Mouse (Mus musculus) small intestine, adult 2 months (tissue): Measurements from ENCODE around the gene Cdr2. TPM values are rescaled to one million over a fixed set of nuclear protein-coding genes. Genes with fewer than 3 reads are reported as not detected.
"Not testable (repeated sequence)": the region's sequence is repeated elsewhere in the genome, so short reads cannot be mapped to it uniquely, and the experiment has no call there.

ENCODE experiments used
- H3K27ac ChIP-seq: fragments of 200-500 bp; 2 replicates; pipeline ENCODE4 v1.5.1; 2012; ENCODE audit warnings: low read depth, low read length, control low read depth, inconsistent platforms; ENCODE audit not compliant: insufficient read depth
- H3K27me3 ChIP-seq: fragments of 200-500 bp; 2 replicates; pipeline ENCODE4 v1.6.1; 2012; ENCODE audit warnings: mild to moderate bottlenecking, moderate library complexity, low read length, inconsistent platforms; ENCODE audit not compliant: control insufficient read depth, insufficient read depth
- H3K36me3 ChIP-seq: fragments of 200-500 bp; 2 replicates; pipeline ENCODE4 v1.6.1; 2012; ENCODE audit warnings: mild to moderate bottlenecking, low read length, control low read depth, inconsistent platforms; ENCODE audit not compliant: control insufficient read depth, insufficient read depth
- H3K4me1 ChIP-seq: fragments of 200-500 bp; 2 replicates; pipeline ENCODE4 v1.6.1; 2012; ENCODE audit warnings: low read length, inconsistent platforms, mixed read lengths; ENCODE audit not compliant: control insufficient read depth, insufficient read depth, insufficient read length
- H3K4me3 ChIP-seq: fragments of 200-500 bp; 2 replicates; pipeline ENCODE4 v1.5.1; 2012; ENCODE audit warnings: low read depth, mild to moderate bottlenecking, control low read depth, inconsistent platforms, low read length, moderate library complexity
- CTCF ChIP-seq: fragments of 200-500 bp; IDR thresholded peaks from 2 replicates; pipeline ENCODE4 v1.5.1; 2012; ENCODE audit warnings: low read depth, mild to moderate bottlenecking, control low read depth, inconsistent platforms, low read length, moderate library complexity, mixed read lengths; ENCODE audit not compliant: insufficient replicate concordance, insufficient read length; ENCODE audit errors: extremely low read depth
- POLR2A ChIP-seq: fragments of 200-500 bp; IDR thresholded peaks from 2 replicates; pipeline ENCODE4 v1.6.1; 2012; ENCODE audit warnings: low read depth, mild to moderate bottlenecking, control low read depth, inconsistent platforms, low read length, moderate library complexity
- WGBS: fragments of 180-500 bp; shearing (Covaris S2); methylation state at CpG from one replicate; pipeline ENCODE4 v1.1.7; 2018; 5-methylcytosine and 5-hydroxymethylcytosine counted together
- polyA plus RNA-seq: library from polyadenylated mRNA; depleted of rRNA; stranded (reverse); fragments of >200 nt; gene quantifications from 2 replicates; pipeline ENCODE4 v1.2.3, GENCODE M21; 2012

Cdr2 gene
- polyA plus RNA-seq, 1 experiment, result 51.7 TPM

DNA sequence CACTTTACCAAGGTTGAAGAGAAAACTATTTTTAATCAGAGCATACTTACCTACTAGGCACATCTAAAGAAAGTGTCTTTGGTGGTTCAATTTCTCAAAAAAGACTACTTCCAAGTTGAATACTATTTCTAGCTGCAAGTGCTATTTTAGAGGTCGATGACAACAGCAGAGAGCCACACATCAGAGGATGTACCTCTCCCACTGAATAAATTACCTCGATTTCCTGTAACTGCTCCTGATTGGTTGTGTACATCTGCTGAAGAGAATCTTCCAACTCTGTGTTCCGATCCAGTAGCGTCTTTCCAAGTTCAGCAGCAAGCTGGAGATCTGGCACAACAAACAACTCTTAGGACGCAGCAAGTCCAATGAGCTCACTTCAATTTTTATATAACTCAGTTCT lies 12.0 kb downstream of the Cdr2 start:
- H3K27me3 ChIP-seq, result no peaks in the 10 kb centered on the region
- TF ChIP-seq CTCF (no peak), POLR2A (no peak)

DNA sequence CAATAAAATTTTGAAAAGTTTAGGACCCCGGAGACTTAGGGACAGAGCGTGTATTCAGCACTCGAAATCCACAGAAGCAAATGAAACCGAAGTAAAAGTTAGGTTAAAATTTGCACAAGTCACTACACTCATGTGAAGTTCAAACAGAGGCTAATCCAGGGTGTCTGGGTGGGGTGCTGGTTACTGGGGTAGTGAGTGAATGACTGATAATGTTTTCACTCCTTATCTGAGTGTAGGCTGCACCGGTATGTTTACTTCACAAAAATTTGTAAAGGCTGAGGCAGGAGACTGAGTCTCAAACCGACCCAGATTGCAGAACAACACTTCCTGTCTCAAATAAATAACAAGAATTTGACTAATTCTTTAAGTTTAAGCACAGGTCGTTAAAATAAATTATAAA lies 12.9 kb downstream of the Cdr2 start:
- no peak overlapping the region for H3K27ac ChIP-seq
- TF ChIP-seq CTCF, result no peak
- no peak for TF ChIP-seq POLR2A
- no peak overlapping the region for H3K4me3 ChIP-seq
- peaks cover 18% of the 10 kb centered on the region for H3K36me3 ChIP-seq
- H3K27me3 ChIP-seq, result no peaks in the 10 kb centered on the region
- WGBS, result 54% methylated on average over 7 of the region's 7 CpGs
- H3K4me1 ChIP-seq, result peaks cover 3% of the 10 kb centered on the region; the same call in 1 of the 2 replicates

More for the DNA sequence above, 12.0 kb downstream of the Cdr2 start:
- Histone ChIP-seq H3K36me3 (peaks cover 18% of the 10 kb centered on the region), H3K4me3 (no peak overlapping the region), H3K4me1 (peaks cover 6% of the 10 kb centered on the region; the same call in 1 of the 2 replicates), H3K27ac (no peak overlapping the region)
- 81% methylated on average over 5 of the region's 5 CpGs for WGBS

DNA sequence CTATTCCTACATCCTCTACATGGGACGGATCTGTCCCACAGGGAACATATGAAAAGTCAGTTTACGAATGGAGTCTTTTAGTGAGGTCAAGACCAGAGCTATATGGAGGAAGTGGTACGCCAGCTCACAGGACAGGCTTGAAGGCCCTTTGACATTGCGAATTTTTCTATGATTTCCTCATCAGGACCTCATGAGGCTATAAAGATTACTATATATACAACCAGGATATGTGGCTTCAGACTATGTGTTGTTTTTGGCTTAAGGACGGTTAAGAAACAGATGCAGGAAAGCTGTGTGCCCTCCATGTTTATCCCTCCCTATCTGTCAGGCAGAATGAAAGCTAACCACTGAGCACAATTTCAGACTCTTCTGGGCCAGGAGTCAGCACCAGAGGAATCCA lies 19.0 kb downstream of the Cdr2 start:
- WGBS, result 60% methylated on average over 5 of the region's 5 CpGs
- Histone ChIP-seq H3K4me3 (no peak overlapping the region), H3K36me3 (peaks cover 29% of the 10 kb centered on the region), H3K4me1 (peaks cover 5% of the 10 kb centered on the region; the same call in 1 of the 2 replicates), H3K27me3 (no peaks in the 10 kb centered on the region), H3K27ac (peak overlapping the region; percentile 29; the same call in 1 of the 2 replicates)
- no peak for TF ChIP-seq POLR2A
- TF ChIP-seq CTCF, result no peak

DNA sequence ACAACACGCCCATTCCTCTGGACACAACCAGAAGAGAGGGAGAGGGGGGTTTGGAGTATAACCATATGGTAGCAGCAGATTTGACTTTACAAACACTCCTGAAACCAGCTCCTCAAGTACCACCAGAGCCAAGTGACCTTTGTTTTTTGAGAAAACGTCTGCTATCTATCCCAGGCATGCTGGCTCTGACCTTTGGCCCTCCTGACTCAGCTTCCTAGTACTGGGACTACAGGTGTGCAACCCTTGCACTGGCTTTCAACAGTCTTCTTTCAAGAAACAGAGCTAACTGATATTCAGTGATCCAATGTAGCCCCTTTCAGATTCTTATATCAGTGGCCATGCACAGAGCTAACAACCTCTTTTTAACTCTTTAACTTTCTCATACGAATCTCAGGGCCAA lies 20.2 kb downstream of the Cdr2 start:
- TF ChIP-seq POLR2A, result no peak
- TF ChIP-seq CTCF, result no peak
- Histone ChIP-seq H3K4me3 (no peak overlapping the region), H3K27me3 (no peaks in the 10 kb centered on the region), H3K36me3 (peaks cover 35% of the 10 kb centered on the region), H3K4me1 (peaks cover 5% of the 10 kb centered on the region; the same call in 1 of the 2 replicates), H3K27ac (peak overlapping the region; percentile 81)
- 25% methylated on average over 3 of the region's 3 CpGs for WGBS

DNA sequence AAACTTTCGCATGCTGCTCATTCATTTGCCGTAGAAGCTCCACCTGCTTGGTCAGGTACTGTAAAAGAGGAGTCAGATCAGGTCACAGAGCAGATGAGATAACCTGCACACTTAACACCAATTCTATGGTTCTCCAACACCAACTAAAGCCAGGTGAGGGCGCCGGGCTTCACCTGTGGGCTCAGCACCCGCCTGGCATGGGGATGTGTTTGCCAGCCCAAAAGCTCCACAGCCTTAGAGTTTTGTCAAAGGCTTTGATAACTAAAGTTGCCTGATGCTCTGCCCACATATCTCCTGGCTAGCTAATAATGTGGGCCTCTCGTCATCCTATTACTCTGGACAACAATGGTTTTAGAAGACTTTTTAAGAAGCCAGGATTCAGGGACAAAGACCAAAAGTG lies 21.5 kb downstream of the Cdr2 start:
- Histone ChIP-seq H3K36me3 (peaks cover 37% of the 10 kb centered on the region), H3K27me3 (no peaks in the 10 kb centered on the region), H3K4me3 (no peak overlapping the region), H3K4me1 (peaks cover 5% of the 10 kb centered on the region; the same call in 1 of the 2 replicates), H3K27ac (no peak overlapping the region)
- WGBS, result 29% methylated on average over 6 of the region's 6 CpGs
- TF ChIP-seq POLR2A (no peak), CTCF (peak; percentile 46; the same call in 1 of the 2 replicates)

DNA sequence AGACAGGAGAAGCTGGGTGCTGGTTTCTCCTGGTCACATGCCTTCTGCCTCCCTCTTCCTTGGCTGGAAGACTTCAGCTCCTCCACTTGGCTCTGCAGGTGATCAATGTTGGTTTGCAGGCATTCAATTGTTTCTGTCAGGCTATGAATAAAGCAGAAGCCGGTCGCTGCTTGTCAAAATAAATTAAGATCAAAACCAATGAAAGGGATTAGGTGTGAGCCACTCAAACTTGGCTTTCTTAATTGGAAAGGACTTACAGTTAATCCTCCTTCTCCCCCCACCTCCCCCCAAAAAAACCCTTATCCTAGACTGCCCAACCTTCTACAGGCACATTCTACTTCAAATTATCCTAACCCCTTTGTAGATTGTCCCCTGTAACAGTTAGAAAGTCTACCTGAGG lies 22.0 kb downstream of the Cdr2 start:
- Histone ChIP-seq H3K27ac (no peak overlapping the region), H3K27me3 (no peaks in the 10 kb centered on the region), H3K36me3 (peaks cover 38% of the 10 kb centered on the region), H3K4me3 (no peak overlapping the region), H3K4me1 (peaks cover 5% of the 10 kb centered on the region; the same call in 1 of the 2 replicates)
- 95% methylated on average over 2 of the region's 2 CpGs for WGBS
- TF ChIP-seq CTCF (no peak), POLR2A (no peak)

DNA sequence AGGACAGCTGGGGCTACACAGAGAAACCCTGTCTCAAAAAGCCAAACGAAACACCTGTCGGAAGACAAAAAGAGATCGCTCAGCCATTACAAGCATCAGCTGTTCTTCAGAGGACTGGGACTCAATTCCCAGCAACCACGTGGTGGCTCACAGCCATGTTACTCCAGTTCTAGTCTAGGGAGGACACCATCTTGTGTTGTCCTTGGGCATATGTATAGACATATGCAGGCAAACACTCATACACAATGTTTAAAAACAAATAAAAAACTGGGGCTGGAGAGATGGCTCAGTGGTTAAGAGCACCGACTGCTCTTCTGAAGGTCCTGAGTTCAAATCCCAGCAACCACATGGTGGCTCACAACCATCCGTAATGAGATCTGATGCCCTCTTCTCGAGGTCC lies 28.5 kb downstream of the Cdr2 start:
- not testable (repeated sequence) for H3K4me1 ChIP-seq, H3K27ac ChIP-seq, H3K27me3 ChIP-seq, H3K4me3 ChIP-seq
- 87% methylated on average over 7 of the region's 7 CpGs for WGBS
- peaks cover 31% of the 10 kb centered on the region for H3K36me3 ChIP-seq
